Mouse (Mus musculus): ENCODE data around the gene Zbtb16. TPM values are rescaled to one million over a fixed set of nuclear protein-coding genes. Genes with fewer than 3 reads are reported as not detected.
A peak's percentile ranks its signal among the peaks of the same experiment; 100 is the strongest.

The Zbtb16 gene
- total and polyA plus RNA-seq, 3 experiments = 10.6 to 45.5 (median 20.0) TPM

DNA sequence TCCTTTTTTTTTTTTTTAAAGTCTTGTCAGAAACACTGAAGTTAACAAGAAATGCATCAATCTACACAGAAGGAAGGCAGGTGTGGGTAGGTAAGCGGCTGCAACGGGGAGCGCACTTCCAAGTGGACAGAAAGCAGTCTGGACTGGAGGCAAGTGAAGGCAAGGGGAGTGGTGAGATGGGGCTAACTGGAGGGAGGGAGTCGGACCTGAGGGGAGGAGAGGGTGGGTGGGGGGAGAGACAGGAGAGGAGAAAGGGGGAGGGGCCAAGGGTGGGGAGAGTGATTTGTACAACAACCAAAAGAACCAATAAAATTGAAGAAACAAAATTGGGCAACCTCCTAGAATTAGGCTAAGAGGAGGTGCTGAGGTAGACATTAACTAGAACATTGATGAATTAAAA is 184.0 kb downstream of the Zbtb16 start:
- no peak overlapping the region for H3K4me3 ChIP-seq (ENCODE audit: low read depth, low read length)
- peaks cover 4% of the 10 kb centered on the region; the same call in 1 of the 2 replicates for H3K27me3 ChIP-seq (ENCODE audit: insufficient read depth, low read length)
- DNase-seq (ENCODE audit: low spot score) = no peak
- H3K4me1 ChIP-seq (ENCODE audit: insufficient read depth, low read depth, low read length) = peaks cover 60% of the 10 kb centered on the region
- H3K36me3 ChIP-seq (replicated peaks) = peaks cover 60% of the 10 kb centered on the region
- H3K9me3 ChIP-seq (replicated peaks) = no peaks in the 10 kb centered on the region
- ATAC-seq (ENCODE audit: extremely low read depth, insufficient number of reproducible peaks, low FRiP score, poor library complexity, severe bottlenecking) = no peak
- TF ChIP-seq GATA2 (IDR thresholded peaks at IDR 0.05; ENCODE audit: borderline replicate concordance, low read depth, low read length) (no peak), GATA1 (IDR thresholded peaks at IDR 0.05; ENCODE audit: borderline replicate concordance, low read length) (no peak), TAL1 (conservative IDR thresholded peaks at IDR 0.05; ENCODE audit: low read depth, low read length) (no peak), POLR2AphosphoS5 (IDR thresholded peaks at IDR 0.05; ENCODE audit: insufficient replicate concordance, low read depth, low read length) (no peak), CTCF (IDR thresholded peaks at IDR 0.05; ENCODE audit: low read depth, low read length) (no peak)

DNA sequence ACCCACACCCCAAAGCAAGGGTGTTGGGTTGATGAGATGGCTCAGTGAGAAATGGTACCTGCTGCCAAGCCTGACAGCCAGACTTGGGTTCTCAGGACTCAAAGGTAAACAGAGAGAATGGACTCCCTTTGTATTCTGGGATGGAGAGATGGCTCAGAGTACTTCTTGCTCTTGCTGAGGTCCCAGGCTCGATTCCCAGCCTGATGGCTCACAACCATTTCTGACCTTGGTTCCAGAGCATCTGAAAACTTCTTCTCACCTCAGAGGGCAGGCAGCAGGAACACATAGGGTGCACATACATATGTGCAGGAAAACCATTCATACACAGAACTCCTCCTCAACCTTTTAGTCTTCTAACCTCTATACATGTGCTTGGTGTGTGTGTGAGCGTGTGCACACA is 185.2 kb downstream of the Zbtb16 start:
- H3K4me1 ChIP-seq (ENCODE audit: insufficient read depth, low read depth, low read length) = peaks cover 58% of the 10 kb centered on the region
- peaks cover 4% of the 10 kb centered on the region; the same call in 1 of the 2 replicates for H3K27me3 ChIP-seq (ENCODE audit: insufficient read depth, low read length)
- TF ChIP-seq GATA1 (IDR thresholded peaks at IDR 0.05; ENCODE audit: borderline replicate concordance, low read length) = no peak
- no peak for TF ChIP-seq CTCF (IDR thresholded peaks at IDR 0.05; ENCODE audit: low read depth, low read length)
- no peak for TF ChIP-seq POLR2AphosphoS5 (IDR thresholded peaks at IDR 0.05; ENCODE audit: insufficient replicate concordance, low read depth, low read length)
- no peak for TF ChIP-seq GATA2 (IDR thresholded peaks at IDR 0.05; ENCODE audit: borderline replicate concordance, low read depth, low read length)
- no peak for TF ChIP-seq TAL1 (conservative IDR thresholded peaks at IDR 0.05; ENCODE audit: low read depth, low read length)
- H3K4me3 ChIP-seq (ENCODE audit: low read depth, low read length) = no peak overlapping the region
- ATAC-seq (ENCODE audit: extremely low read depth, insufficient number of reproducible peaks, low FRiP score, poor library complexity, severe bottlenecking) (no peak), DNase-seq (ENCODE audit: low spot score) (no peak)
- H3K9me3 ChIP-seq (replicated peaks) = no peaks in the 10 kb centered on the region
- H3K36me3 ChIP-seq (replicated peaks) = peaks cover 48% of the 10 kb centered on the region

DNA sequence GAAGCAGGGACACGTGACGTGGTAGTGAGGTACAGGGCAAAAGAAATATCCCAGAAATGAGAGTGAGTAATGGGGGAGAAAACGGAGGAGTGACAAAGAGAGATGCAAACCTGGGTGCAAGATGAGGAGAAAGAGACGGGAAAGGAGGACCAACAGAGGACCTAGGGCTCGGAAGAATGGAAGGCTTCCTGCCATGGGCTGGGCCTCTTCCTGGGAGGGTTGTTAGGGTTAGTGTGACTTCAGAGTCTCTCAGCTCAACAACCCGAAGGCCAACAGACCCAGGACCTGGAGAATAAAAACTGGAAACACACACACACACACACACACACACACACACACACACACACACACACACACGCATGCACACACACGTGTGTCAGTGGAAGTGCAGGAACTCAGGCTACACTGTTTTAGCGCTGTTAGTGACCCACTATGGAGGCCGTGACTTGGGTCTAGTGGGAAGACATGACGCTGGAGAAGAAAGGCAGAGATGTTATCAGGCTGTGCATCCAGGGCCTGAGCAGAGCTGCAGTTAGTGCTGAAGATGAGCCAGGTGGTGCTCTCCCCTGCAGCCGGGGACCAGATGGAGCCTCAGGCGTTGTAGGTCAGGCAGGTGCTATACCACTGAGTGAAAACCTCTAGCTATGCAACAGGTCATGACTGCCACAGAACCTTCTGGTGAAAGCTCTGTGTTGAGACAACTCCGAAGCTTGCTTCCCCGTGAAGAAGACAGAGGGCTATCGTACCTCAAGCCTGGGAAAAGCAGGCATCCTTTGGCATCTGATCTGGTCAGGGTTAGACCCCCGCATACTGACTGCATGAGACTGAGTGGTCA is 186.0 kb downstream of the Zbtb16 start:
- Histone ChIP-seq H3K4me3 (ENCODE audit: low read depth, low read length) (peak overlapping the region; percentile 23; the same call in 1 of the 2 replicates), H3K9me3 (replicated peaks) (no peaks in the 10 kb centered on the region), H3K27me3 (ENCODE audit: insufficient read depth, low read length) (peaks cover 4% of the 10 kb centered on the region; the same call in 1 of the 2 replicates), H3K36me3 (replicated peaks) (peaks cover 41% of the 10 kb centered on the region), H3K4me1 (ENCODE audit: insufficient read depth, low read depth, low read length) (peaks cover 54% of the 10 kb centered on the region)
- TF ChIP-seq GATA1 (IDR thresholded peaks at IDR 0.05; ENCODE audit: borderline replicate concordance, low read length) (no peak), TAL1 (conservative IDR thresholded peaks at IDR 0.05; ENCODE audit: low read depth, low read length) (no peak), POLR2AphosphoS5 (IDR thresholded peaks at IDR 0.05; ENCODE audit: insufficient replicate concordance, low read depth, low read length) (no peak), GATA2 (IDR thresholded peaks at IDR 0.05; ENCODE audit: borderline replicate concordance, low read depth, low read length) (no peak), CTCF (IDR thresholded peaks at IDR 0.05; ENCODE audit: low read depth, low read length) (no peak)
- ATAC-seq (ENCODE audit: extremely low read depth, insufficient number of reproducible peaks, low FRiP score, poor library complexity, severe bottlenecking) = no peak
- DNase-seq (ENCODE audit: low spot score) = no peak

DNA sequence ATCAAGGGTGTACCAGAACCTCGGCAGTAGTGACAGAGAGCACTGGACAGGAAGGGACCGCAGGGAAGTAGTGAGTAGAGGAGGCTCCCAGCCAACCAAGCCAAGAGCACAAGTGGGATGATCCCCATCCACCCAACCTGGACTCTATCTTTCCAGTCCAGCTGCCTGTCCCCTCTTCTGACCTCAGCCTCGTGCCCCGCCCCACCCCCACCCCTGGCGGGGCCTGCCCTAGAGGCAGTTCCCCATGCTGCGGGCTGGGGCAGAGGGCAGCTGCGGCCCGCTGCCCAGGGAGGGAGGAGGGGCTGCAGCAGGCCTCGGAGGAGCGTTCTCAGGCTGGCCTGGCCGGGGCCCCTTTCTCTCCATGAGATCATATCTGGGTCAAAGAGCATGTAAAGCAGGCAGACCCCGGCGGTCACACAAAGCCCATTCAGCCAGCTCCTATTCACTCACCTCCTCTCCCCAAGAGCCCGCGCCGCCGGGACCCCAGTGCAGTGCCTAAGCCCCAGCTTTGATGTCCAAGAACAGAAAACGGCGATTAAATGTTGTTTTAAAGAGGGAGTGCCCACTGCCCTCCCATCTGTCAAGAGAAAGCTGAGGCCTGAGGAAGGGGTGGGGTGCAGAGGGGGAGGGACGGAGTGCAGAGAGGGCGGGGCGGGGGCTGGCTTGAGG is 186.8 kb downstream of the Zbtb16 start:
- H3K9me3 ChIP-seq (replicated peaks) = peaks cover 8% of the 10 kb centered on the region
- peak; percentile 50 for ATAC-seq (ENCODE audit: extremely low read depth, insufficient number of reproducible peaks, low FRiP score, poor library complexity, severe bottlenecking)
- peaks cover 34% of the 10 kb centered on the region for H3K36me3 ChIP-seq (replicated peaks)
- H3K27me3 ChIP-seq (ENCODE audit: insufficient read depth, low read length) = peaks cover 7% of the 10 kb centered on the region
- DNase-seq (ENCODE audit: low spot score) = no peak
- peaks cover 53% of the 10 kb centered on the region for H3K4me1 ChIP-seq (ENCODE audit: insufficient read depth, low read depth, low read length)
- peak overlapping the region; percentile 62; the same call in 1 of the 2 replicates for H3K4me3 ChIP-seq (ENCODE audit: low read depth, low read length)
- no peak for TF ChIP-seq POLR2AphosphoS5 (IDR thresholded peaks at IDR 0.05; ENCODE audit: insufficient replicate concordance, low read depth, low read length)
- TF ChIP-seq GATA1 (IDR thresholded peaks at IDR 0.05; ENCODE audit: borderline replicate concordance, low read length) = no peak
- TF ChIP-seq CTCF (IDR thresholded peaks at IDR 0.05; ENCODE audit: low read depth, low read length) = no peak
- TF ChIP-seq TAL1 (conservative IDR thresholded peaks at IDR 0.05; ENCODE audit: low read depth, low read length) = no peak; the same call in 1 of the 2 replicates
- no peak for TF ChIP-seq GATA2 (IDR thresholded peaks at IDR 0.05; ENCODE audit: borderline replicate concordance, low read depth, low read length)

DNA sequence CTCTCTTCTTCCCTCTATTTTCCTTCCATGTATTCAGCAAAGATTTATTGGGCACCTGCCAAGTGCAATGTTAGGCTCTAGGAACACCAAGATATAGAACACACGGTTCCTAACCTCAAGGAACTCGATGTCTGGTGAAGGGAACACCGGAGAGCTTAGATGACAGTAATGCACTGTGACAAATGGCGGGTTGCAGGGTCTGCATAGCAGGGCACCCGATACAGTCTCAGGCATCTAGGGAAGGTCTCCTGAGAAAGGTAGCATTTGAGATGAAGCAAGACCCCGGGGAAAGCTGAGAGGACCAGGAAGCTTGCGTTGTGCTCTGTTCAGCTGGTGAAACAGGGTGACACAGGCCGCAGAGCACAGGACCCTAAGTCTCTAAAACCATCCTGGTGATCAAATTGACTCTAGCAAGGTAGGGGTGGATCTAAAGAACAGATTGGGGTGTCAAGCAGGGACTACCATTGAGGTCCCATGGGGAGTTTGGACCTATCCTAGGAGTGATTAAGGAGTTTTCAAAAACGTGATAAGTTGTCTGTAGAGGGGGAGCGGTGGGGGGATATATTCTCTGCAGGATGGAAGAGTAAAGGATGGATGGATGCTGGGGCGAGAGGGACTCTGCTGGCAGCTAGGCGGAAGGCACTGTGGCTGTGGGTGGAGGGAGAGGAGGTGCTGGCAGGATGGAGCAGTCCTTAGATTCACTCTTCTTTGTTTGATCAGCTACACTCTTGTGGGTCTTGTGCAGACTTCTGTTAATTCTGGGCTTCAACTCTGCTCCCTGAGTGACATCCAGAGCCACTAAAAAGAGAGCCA is 187.5 kb downstream of the Zbtb16 start:
- Histone ChIP-seq H3K4me1 (ENCODE audit: insufficient read depth, low read depth, low read length) (peaks cover 48% of the 10 kb centered on the region), H3K9me3 (replicated peaks) (peaks cover 12% of the 10 kb centered on the region), H3K36me3 (replicated peaks) (peaks cover 28% of the 10 kb centered on the region), H3K27me3 (ENCODE audit: insufficient read depth, low read length) (peaks cover 9% of the 10 kb centered on the region), H3K4me3 (ENCODE audit: low read depth, low read length) (peak overlapping the region; percentile 62; the same call in 1 of the 2 replicates)
- no peak for TF ChIP-seq POLR2AphosphoS5 (IDR thresholded peaks at IDR 0.05; ENCODE audit: insufficient replicate concordance, low read depth, low read length)
- no peak for TF ChIP-seq GATA1 (IDR thresholded peaks at IDR 0.05; ENCODE audit: borderline replicate concordance, low read length)
- TF ChIP-seq GATA2 (IDR thresholded peaks at IDR 0.05; ENCODE audit: borderline replicate concordance, low read depth, low read length) = no peak
- TF ChIP-seq TAL1 (conservative IDR thresholded peaks at IDR 0.05; ENCODE audit: low read depth, low read length) = no peak
- TF ChIP-seq CTCF (IDR thresholded peaks at IDR 0.05; ENCODE audit: low read depth, low read length) = no peak
- DNase-seq (ENCODE audit: low spot score) (no peak), ATAC-seq (ENCODE audit: extremely low read depth, insufficient number of reproducible peaks, low FRiP score, poor library complexity, severe bottlenecking) (no peak)
